Mouse (Mus musculus) embryonic fibroblast, embryonic 13.5 days (primary cell): ENCODE results near the gene Poldip2. TPM values are rescaled to one million over a fixed set of nuclear protein-coding genes. Genes with fewer than 3 reads are reported as not detected.

ENCODE experiments used
- H3K27ac ChIP-seq: 2 replicates; pipeline ENCODE4 v1.5.1; 2012; ENCODE audit warnings: low read length, control low read depth, inconsistent platforms; ENCODE audit not compliant: insufficient read depth
- H3K4me1 ChIP-seq: 2 replicates; pipeline ENCODE4 v1.6.1; 2011; ENCODE audit warnings: low read length; ENCODE audit not compliant: control insufficient read depth, insufficient read depth
- H3K4me3 ChIP-seq: 2 replicates; pipeline ENCODE4 v1.5.1; 2011; ENCODE audit warnings: mild to moderate bottlenecking, control low read depth, low read length; ENCODE audit not compliant: insufficient read depth
- CTCF ChIP-seq: IDR thresholded peaks from 2 replicates; pipeline ENCODE4 v1.5.1; 2011; ENCODE audit warnings: mild to moderate bottlenecking, control low read depth, low read length, moderate library complexity, borderline replicate concordance; ENCODE audit not compliant: insufficient read depth
- POLR2A ChIP-seq: IDR thresholded peaks from 2 replicates; pipeline ENCODE4 v1.6.1; 2011; ENCODE audit warnings: low read depth, mild to moderate bottlenecking, control low read depth, low read length, moderate library complexity
- polyA plus RNA-seq: library from polyadenylated mRNA; stranded (reverse); fragments of >200 nt; gene quantifications from 2 replicates; pipeline ENCODE4 v1.2.4, GENCODE M21; 2011; ENCODE audit warnings: low read depth; ENCODE audit not compliant: missing spikeins, insufficient read length

Poldip2 gene
- polyA plus RNA-seq, 1 experiment = 61.9 TPM

DNA sequence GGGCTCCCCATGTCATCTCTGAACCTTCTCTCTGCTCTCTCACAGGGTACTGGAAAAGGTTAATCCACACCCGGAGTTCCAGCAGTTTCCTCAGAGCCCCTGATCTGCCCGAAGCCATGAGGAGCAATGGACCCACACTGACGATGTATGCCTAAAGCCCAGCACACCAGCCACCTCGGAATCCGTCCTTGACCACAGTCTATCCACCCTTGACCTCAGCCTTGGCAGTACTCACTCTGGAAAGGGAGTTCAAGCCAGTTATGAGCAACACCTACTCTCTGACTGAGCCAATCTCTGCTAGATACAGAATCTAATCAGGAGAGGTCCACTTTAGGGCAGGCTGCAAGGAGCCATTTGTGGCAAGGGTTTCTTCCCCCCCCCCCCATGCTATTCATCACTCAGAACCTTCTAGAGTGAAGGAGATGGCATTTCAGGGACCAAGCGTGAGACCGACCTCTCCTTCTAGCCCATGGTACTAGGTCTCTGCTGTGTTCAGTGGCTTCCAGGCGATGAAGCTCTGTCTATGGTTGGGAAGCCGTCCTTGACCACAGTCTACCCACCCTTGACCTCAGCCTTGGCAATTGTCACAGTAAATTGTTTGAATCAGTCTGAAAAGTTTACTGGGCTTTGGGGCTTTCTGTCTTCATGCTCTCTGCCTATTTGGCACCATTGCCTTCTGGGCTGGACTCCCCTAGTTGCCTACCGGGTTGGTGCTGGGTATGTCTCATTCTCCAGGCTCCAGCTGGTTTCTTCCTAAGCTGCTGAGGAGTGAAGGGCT, 40.5 kb upstream of the Poldip2 start:
- no peak overlapping the region for H3K4me3 ChIP-seq
- H3K27ac ChIP-seq = no peak overlapping the region
- no peak for TF ChIP-seq CTCF
- TF ChIP-seq POLR2A = no peak
- H3K4me1 ChIP-seq = no peaks in the 10 kb centered on the region

DNA sequence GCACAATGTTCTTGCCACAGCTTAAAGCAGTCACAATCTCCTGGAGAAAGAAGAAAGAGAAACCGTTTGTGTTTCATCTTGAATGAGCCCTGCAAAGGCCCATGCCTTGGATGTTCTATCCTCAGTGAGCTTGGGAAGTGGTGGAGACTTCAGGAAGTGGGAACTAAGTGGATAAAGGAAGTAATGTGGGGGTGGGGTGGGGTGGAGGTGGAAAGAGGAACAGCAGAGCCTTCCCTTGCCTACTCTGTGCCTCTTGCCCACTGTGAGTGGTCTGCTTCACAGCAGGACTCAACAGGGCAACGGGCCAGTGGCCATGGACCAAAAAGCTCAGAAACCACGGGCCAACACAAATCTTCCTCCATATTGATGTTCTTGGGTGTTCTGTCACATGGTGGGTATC, 36.7 kb upstream of the Poldip2 start:
- Histone ChIP-seq H3K27ac (no peak overlapping the region), H3K4me3 (no peak overlapping the region), H3K4me1 (no peaks in the 10 kb centered on the region)
- no peak for TF ChIP-seq POLR2A
- TF ChIP-seq CTCF = no peak

DNA sequence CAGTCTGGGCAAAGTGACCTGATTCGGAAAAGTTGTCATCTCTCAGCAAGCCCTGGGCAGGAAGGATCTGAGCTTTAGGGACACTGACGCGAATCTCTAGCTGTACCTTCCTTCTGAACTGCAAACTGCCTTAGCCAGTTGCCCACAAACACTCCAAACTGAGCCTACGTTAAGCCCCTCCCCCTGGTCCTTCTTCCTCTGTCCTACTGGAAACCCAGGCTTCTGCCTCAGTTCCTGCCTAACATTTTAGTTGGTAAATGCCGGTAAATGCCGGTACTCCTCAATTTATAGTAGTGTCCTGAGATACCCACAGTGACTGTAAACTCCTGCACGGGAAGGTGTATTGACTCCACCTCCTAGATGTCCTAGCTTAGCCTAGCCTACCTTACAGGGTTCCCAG, 28.4 kb upstream of the Poldip2 start:
- Histone ChIP-seq H3K4me3 (no peak overlapping the region), H3K4me1 (no peaks in the 10 kb centered on the region), H3K27ac (no peak overlapping the region)
- no peak for TF ChIP-seq CTCF
- no peak for TF ChIP-seq POLR2A

DNA sequence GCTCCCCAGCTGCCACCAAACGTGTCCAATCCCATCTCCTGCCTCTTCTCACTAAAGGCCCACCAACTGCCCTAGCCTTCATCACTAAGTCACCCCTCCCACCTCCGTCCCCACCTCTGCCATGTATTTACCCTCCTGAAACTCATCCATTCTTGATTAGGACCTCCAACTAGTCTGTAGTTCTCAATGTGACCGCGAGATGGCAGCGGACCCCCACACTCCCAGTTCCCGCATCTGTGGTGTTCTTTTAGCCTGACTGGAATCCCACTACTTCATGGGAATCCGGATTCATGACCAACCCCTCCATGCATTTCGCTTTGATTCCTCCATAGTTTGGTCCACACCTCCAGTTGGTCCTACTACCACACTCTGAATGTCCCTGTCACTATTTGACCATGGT, 23.8 kb upstream of the Poldip2 start:
- H3K4me1 ChIP-seq = no peaks in the 10 kb centered on the region
- H3K27ac ChIP-seq = no peak overlapping the region
- TF ChIP-seq CTCF (peak; percentile 75; the same call in 1 of the 2 replicates), POLR2A (no peak)
- H3K4me3 ChIP-seq = no peak overlapping the region

DNA sequence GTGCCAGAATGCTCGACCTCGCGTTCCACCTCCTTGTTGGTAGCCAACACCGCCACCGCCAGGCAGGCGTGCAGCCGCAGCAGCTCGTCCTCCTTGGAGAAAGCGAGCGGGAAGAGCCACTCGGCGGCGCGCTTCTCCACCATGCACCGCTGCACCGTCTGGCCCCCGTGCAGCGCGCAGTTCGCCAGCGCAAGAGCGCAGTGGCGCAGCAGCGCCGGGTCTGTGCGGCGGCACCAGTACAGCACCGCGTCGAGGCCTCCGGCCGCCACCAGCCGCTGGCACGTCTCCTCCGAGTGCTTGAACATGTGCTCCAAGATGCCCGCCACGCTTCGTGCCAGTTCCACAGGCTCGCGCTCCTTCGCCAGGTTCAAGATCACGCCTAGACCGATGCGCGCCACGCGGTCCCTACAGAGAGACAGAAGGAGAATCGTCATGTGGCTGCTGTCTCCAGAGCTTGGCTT, 21.2 kb upstream of the Poldip2 start:
- Histone ChIP-seq H3K4me3 (no peak overlapping the region; the same call in 1 of the 2 replicates), H3K27ac (no peak overlapping the region), H3K4me1 (no peaks in the 10 kb centered on the region)
- TF ChIP-seq POLR2A (no peak), CTCF (peak; percentile 45; the same call in 1 of the 2 replicates)

DNA sequence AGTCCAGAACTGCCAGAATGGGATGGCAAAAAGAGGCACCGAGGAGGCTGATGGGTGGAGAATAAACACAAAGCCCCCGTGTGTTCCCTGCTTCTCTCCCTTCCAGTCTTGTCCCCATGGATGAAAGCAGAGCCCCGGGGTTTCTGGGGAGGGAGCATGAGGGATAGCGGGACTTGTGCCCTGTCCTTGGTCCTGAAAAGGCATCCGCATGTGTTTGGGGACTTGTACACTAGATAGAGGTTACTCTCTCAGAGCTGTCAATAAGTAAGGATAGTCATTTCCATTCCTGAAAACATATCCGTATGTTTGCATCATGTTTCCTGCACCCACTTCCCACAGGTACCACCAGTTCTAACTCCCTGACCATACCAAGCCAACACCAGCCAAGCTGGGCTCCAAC, 16.1 kb upstream of the Poldip2 start:
- no peak for TF ChIP-seq CTCF
- no peak for TF ChIP-seq POLR2A
- no peak overlapping the region for H3K27ac ChIP-seq
- no peaks in the 10 kb centered on the region for H3K4me1 ChIP-seq
- no peak overlapping the region for H3K4me3 ChIP-seq

DNA sequence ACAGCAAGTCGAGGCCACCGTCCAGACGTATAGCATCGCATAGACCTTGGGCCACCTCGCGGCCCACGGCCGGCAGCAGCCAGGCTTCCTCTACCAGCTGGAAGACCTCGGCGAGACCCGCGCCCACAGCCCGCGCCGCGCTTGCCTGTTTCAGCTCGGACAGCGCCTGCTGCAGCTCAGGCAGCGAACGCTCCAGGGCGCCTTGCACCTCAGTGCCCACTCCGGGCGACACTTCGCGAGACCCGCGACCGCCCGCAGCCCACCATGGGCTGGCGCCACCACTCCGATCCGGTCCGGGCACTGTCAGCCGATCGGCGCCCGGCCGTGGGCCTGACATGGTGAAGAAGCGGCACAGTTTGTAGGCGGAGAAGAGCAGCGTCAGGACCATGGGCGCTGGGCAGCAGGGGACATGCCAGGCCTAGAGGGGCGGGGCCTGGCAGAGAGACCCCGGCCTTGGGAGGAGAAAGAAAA, 14.9 kb upstream of the Poldip2 start:
- Histone ChIP-seq H3K4me1 (no peaks in the 10 kb centered on the region), H3K4me3 (peak overlapping the region; percentile 43), H3K27ac (no peak overlapping the region)
- no peak for TF ChIP-seq POLR2A
- TF ChIP-seq CTCF = no peak

DNA sequence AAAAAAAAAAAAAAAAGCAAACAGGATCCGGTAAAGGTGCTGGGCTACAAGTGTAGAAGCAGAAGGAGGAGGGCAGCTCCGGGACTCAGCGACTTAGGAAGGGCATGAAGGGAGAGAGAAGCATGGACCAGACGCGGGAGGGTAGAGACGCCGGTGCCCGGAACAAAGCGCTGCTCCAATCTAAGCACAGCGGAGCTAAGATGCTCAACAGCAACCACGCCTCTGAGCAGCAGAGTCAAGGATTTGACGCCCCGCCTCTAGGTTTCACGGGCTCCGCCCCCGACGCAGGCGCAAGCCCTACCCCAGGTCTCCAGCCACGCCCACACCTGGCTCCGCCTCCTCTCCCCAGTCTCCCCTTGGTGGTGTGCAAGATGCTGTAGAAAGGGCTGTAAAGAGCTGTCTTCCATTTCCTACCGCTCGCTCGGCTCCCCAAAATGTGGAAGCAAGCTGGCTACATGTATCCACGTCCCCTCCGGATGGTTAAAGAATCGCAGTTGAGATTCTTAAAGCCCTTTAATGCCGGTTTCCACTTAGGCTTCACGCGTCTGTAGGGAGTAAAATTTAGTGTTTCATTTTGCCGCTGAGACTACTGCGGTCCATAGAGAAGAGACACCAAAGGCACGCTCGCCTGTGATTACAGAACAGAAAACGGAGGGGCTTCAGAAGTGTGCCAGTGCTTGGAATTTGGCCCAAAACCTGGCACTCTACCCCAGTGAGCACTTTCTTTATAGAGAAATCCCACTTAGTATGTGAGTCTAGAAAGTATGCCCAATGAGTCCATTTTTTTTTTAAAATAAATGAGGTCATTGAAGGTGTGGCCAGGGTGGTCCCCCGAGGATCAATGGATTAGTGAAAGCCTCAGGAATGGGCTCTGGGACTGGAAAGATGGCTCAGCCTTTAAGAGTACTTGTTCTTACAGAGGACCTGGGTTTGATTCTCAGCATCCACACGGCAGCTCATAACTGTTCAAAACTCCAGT, 14.2 kb upstream of the Poldip2 start, which contains the start of gene Sarm1:
Gene Sarm1 (minus strand): TSS at position 211 of the 979 bp plus-strand sequence.
- peak within 1 kb of the TSS; percentile 51 for H3K4me3 ChIP-seq
- no peaks in the 10 kb centered on the region for H3K4me1 ChIP-seq
- peak; percentile 67; the same call in 1 of the 2 replicates for TF ChIP-seq POLR2A
- TF ChIP-seq CTCF = no peak
- H3K27ac ChIP-seq = no peak within 1 kb of the TSS

DNA sequence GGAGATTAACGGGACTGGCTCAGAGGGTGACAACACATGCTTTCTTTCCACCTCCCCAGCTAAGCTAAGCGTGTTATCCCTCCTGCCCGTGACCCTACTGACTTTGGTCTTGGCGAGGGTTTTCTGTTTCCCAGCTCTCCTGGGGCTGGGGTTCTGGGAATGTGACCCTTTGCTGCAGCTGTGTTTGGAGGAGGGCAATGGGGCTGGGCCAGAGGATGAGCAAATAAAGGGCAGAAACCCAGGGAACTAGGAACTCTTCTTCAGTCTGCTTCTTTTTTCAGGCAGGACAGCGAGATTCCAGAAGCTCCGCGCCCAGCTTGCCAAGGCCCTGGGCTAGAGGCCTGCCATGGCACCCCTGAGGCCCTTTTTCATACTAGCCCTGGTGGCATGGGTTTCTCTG, 13.0 kb upstream of the Poldip2 start, which contains the start of gene Vtn:
Gene Vtn (plus strand): TSS at position 88 of the 400 bp plus-strand sequence.
- Histone ChIP-seq H3K4me1 (no peaks in the 10 kb centered on the region), H3K27ac (no peak within 1 kb of the TSS), H3K4me3 (peak within 1 kb of the TSS; percentile 51)
- TF ChIP-seq CTCF = no peak
- TF ChIP-seq POLR2A = no peak

DNA sequence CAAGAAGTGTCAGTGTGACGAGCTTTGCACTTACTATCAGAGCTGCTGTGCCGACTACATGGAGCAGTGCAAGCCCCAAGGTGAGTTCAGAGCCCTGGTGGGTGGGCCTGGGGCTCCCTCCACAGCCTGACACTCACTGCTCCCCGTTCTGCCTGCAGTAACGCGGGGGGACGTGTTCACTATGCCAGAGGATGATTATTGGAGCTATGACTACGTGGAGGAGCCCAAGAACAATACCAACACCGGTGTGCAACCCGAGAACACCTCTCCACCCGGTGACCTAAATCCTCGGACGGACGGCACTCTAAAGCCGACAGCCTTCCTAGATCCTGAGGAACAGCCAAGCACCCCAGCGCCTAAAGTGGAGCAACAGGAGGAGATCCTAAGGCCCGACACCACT, 12.4 kb upstream of the Poldip2 start:
- no peak overlapping the region for H3K4me3 ChIP-seq
- no peaks in the 10 kb centered on the region for H3K4me1 ChIP-seq
- H3K27ac ChIP-seq = no peak overlapping the region
- no peak for TF ChIP-seq CTCF
- no peak for TF ChIP-seq POLR2A
